Mouse (Mus musculus): ENCODE results near the gene 2210016L21Rik. TPM values are rescaled to one million over a fixed set of nuclear protein-coding genes. Genes with fewer than 3 reads are reported as not detected.
A peak's percentile ranks its signal among the peaks of the same experiment; 100 is the strongest.

The 2210016L21Rik gene
- total RNA-seq (2014; rRNA removed) (81.0 and 86.0 TPM in 2 replicates), polyA plus RNA-seq (2015; fragmentation: Nextera tagmentation; extraction: Ambion mirVana) (167 and 170 TPM in 2 replicates)

DNA sequence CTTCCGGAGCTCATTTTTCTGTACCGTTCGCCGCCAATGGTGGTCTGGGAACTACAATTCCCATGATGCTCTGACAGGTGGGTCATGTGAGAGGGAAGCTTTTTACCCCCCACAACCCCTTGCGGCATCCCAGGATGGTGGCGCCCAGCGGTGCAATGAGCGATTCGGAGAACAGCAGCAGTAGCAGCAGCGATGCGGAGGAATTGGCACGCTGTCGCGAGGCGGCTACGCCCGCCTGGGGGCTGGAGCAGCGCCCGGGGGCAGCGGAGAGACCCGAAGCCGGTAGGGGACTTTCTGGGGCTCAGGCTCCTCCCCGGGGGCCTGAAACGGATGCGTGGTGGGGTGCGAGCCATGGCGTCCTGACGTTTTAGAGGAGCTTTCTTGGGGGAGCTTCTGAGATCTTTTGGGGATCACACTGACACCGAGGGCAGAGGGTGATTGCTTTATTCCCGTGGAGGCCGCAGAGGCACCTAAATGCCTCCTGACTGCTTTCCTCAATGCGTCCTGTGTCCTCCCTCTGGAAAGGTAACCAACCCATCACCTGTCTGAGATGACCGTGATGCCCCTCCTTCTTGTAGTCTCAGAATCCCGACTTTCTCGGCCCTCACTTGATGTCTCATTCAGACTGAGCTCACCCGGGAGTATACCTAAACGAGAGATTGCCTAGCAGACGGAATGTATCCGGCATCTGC lies at the start of gene 2210016L21Rik:
2210016L21Rik (plus strand) TSS at position 85 of the 692 bp plus-strand sequence.
- Histone ChIP-seq H3K4me2 (ENCODE audit: low read depth) (peak within 1 kb of the TSS; percentile 72), H3K4me3 (ENCODE audit: low read depth, low read length) (peak within 1 kb of the TSS; percentile 81), H3K36me3 (ENCODE audit: insufficient read depth) (peaks cover 17% of the 10 kb centered on the region), H3K27ac (ENCODE audit: low read depth, low read length) (peak within 1 kb of the TSS; percentile 92), H3K4me1 (ENCODE audit: insufficient read depth) (0 out of 2 replicates have a peak, but pooled peaks cover 8% of the 10 kb centered on the region), H3K27me3 (ENCODE audit: insufficient read depth, low read length) (no peaks in the 10 kb centered on the region), H3K9me3 (ENCODE audit: low read length) (no peaks in the 10 kb centered on the region; the same call in 1 of the 2 replicates), H3K9ac (peak within 1 kb of the TSS; percentile 96)
- 3% methylated on average over 39 of the region's 39 CpGs for WGBS
- TF ChIP-seq CTCF (IDR thresholded peaks at IDR 0.05; ENCODE audit: low read depth) = peak; percentile 57
- DNase-seq = peak; percentile 93
- peak; percentile 99 for ATAC-seq

DNA sequence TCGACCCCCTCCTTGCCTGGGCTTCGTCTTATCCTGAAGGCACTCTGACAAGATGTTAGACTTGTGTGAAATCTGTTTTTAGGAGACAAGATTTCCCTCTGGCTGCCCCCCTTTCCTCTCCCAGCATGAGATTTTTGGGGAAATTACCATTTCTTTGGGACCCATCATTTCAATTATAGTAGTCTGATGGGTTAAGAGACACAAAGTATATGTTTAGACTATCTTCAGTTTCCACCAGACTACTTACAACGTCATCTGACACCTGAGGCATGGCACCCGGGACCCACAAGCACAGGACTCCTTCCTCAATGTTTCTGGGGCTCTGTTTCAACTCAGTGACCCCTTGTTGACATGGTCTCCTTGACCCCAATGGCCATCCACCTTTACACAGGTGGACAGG lies 46.4 kb upstream of the 2210016L21Rik start:
- ATAC-seq (no peak), DNase-seq (no peak)
- WGBS = 86% methylated on average over 4 of the region's 4 CpGs
- H3K27ac ChIP-seq (ENCODE audit: low read depth, low read length) = no peak overlapping the region
- no peak overlapping the region for H3K9ac ChIP-seq
- no peaks in the 10 kb centered on the region for H3K9me3 ChIP-seq (ENCODE audit: low read length)
- no peak for TF ChIP-seq CTCF (IDR thresholded peaks at IDR 0.05; ENCODE audit: low read depth)
- H3K4me2 ChIP-seq (ENCODE audit: low read depth) = no peak overlapping the region
- peaks cover 3% of the 10 kb centered on the region; the same call in 1 of the 2 replicates for H3K27me3 ChIP-seq (ENCODE audit: insufficient read depth, low read length)
- no peaks in the 10 kb centered on the region for H3K4me1 ChIP-seq (ENCODE audit: insufficient read depth)
- no peaks in the 10 kb centered on the region for H3K36me3 ChIP-seq (ENCODE audit: insufficient read depth)
- no peak overlapping the region for H3K4me3 ChIP-seq (ENCODE audit: low read depth, low read length)

DNA sequence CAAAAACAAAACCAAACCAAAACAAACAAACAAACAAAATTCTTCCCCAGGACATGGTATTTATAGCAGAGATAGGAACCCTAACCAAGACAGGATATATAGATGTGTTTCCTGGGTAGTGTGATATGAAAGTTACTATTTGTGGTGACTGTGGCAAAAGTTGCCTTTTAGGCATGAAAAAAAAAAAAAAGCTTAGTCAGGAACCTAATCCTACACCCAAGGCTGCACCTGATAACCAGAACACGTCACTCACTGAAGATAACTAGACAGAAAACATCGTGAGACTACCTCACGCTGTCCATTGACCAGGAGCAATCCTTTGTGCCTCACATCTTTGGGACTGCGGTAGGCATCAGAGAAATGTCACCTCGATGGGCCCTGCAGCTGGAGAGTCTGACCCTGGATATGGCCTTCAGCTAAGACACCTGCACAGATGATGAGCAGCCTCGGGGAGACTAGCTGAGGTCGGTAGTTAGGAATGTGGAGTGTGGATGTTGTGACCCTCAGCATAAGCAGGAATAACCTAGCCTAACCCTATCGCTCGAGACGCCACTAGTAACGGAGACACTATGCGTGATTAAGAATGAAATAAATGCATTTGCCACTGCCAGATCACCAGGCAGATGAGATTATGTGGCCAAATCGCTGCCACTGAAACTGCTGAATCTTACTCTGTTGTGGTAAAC lies 45.1 kb upstream of the 2210016L21Rik start, which contains the start of gene Oasl2:
Oasl2 (plus strand) TSS at position 249 of the 686 bp plus-strand sequence.
- no peaks in the 10 kb centered on the region for H3K9me3 ChIP-seq (ENCODE audit: low read length)
- H3K4me1 ChIP-seq (ENCODE audit: insufficient read depth) = no peaks in the 10 kb centered on the region
- no peak for ATAC-seq
- WGBS = 65% methylated on average over 13 of the region's 13 CpGs
- H3K9ac ChIP-seq = no peak within 1 kb of the TSS
- no peak within 1 kb of the TSS for H3K27ac ChIP-seq (ENCODE audit: low read depth, low read length)
- H3K4me2 ChIP-seq (ENCODE audit: low read depth) = peak within 1 kb of the TSS; percentile 1
- no peak within 1 kb of the TSS for H3K4me3 ChIP-seq (ENCODE audit: low read depth, low read length)
- no peak for DNase-seq
- H3K27me3 ChIP-seq (ENCODE audit: insufficient read depth, low read length) = peaks cover 3% of the 10 kb centered on the region; the same call in 1 of the 2 replicates
- no peaks in the 10 kb centered on the region for H3K36me3 ChIP-seq (ENCODE audit: insufficient read depth)
- TF ChIP-seq CTCF (IDR thresholded peaks at IDR 0.05; ENCODE audit: low read depth) = no peak

DNA sequence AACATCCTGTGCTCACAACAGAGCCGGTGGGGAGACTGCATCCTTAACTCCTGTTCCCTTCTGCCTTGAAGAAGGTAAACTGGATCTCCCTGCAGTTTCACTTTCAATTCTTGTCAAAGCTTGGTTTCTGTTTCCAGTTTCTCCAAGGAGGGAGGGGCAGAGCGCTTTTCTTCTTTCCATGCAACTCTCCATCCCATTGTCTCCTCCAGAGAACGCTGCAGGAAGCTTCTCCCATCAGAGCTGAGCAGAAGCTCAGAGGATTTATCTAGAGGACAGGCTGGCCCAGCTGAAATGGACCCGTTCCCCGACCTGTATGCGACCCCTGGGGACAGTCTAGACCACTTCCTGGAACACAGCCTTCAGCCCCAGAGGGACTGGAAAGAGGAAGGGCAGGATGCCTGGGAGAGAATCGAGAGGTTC lies 44.6 kb upstream of the 2210016L21Rik start:
- Histone ChIP-seq H3K27me3 (ENCODE audit: insufficient read depth, low read length) (peaks cover 3% of the 10 kb centered on the region; the same call in 1 of the 2 replicates), H3K4me2 (ENCODE audit: low read depth) (peak overlapping the region; percentile 1), H3K36me3 (ENCODE audit: insufficient read depth) (no peaks in the 10 kb centered on the region), H3K27ac (ENCODE audit: low read depth, low read length) (no peak overlapping the region), H3K9ac (no peak overlapping the region), H3K4me3 (ENCODE audit: low read depth, low read length) (no peak overlapping the region), H3K4me1 (ENCODE audit: insufficient read depth) (no peaks in the 10 kb centered on the region), H3K9me3 (ENCODE audit: low read length) (no peaks in the 10 kb centered on the region)
- ATAC-seq (no peak), DNase-seq (no peak)
- TF ChIP-seq CTCF (IDR thresholded peaks at IDR 0.05; ENCODE audit: low read depth) = no peak
- 10% methylated on average over 7 of the region's 7 CpGs for WGBS

DNA sequence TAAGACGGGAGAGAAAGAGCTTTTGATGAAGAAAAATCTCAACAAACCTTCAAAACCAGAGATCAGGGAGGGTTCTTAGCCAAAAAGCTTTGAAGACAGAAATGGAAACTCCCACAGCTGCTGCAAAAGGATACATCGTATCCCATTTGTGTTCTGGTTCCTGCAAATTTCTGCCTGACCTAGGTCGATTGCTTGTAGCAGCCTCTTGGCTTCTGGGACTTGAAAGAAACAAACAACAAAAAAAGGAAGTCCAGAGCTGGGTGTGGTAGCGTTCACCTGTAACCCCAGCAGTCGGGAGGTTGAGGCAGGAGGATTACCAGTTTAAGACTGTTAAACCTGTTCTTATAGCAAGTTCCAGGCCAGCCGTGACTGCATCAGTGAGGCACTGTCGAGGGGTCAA lies 43.1 kb upstream of the 2210016L21Rik start:
- DNase-seq (no peak), ATAC-seq (no peak)
- H3K27ac ChIP-seq (ENCODE audit: low read depth, low read length) = no peak overlapping the region
- H3K9ac ChIP-seq = no peak overlapping the region
- H3K4me1 ChIP-seq (ENCODE audit: insufficient read depth) = no peaks in the 10 kb centered on the region
- H3K4me3 ChIP-seq (ENCODE audit: low read depth, low read length) = no peak overlapping the region
- no peaks in the 10 kb centered on the region for H3K36me3 ChIP-seq (ENCODE audit: insufficient read depth)
- TF ChIP-seq CTCF (IDR thresholded peaks at IDR 0.05; ENCODE audit: low read depth) = no peak
- peaks cover 3% of the 10 kb centered on the region; the same call in 1 of the 2 replicates for H3K27me3 ChIP-seq (ENCODE audit: insufficient read depth, low read length)
- no peaks in the 10 kb centered on the region for H3K9me3 ChIP-seq (ENCODE audit: low read length)
- WGBS = 84% methylated on average over 7 of the region's 7 CpGs
- no peak overlapping the region for H3K4me2 ChIP-seq (ENCODE audit: low read depth)

DNA sequence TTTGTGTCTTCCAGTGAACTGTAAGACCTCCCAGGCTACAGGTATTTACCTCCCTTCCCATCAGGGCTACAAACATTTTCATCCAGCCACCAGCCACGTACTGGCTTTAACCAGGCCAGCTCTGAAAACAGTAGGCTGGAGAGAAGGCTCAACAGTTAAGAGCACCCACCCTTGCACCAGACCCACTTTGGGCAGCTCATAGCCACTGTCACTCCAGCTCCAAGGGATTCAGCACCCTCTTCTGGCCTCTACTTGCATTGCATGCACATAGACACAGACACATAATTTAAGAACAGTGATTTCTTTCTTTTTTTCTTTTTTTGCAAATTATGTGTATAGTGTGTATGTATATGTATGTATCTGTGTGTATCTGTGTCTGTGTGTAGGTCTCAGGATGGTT lies 39.5 kb upstream of the 2210016L21Rik start:
- Histone ChIP-seq H3K4me1 (ENCODE audit: insufficient read depth) (no peaks in the 10 kb centered on the region), H3K9ac (no peak overlapping the region), H3K27me3 (ENCODE audit: insufficient read depth, low read length) (no peaks in the 10 kb centered on the region), H3K4me3 (ENCODE audit: low read depth, low read length) (no peak overlapping the region), H3K9me3 (ENCODE audit: low read length) (no peaks in the 10 kb centered on the region), H3K27ac (ENCODE audit: low read depth, low read length) (no peak overlapping the region), H3K36me3 (ENCODE audit: insufficient read depth) (no peaks in the 10 kb centered on the region), H3K4me2 (ENCODE audit: low read depth) (no peak overlapping the region)
- ATAC-seq (no peak), DNase-seq (peak; percentile 48)
- peak; percentile 76 for TF ChIP-seq CTCF (IDR thresholded peaks at IDR 0.05; ENCODE audit: low read depth)
- 37% methylated on average over 1 of the region's 1 CpGs for WGBS

All from forebrain, postnatal 0 days (tissue).